Mouse (Mus musculus) right cerebral cortex, postnatal 14 days (tissue): ENCODE data around the gene Nhlrc4.

Experiments
- DNase-seq: peaks from one replicate; pipeline ENCODE4 v3.0.0; 2022

Gene Nhlrc4

GRCm38 (mm10) chr17:25957586-25958051, 12.9 kb upstream of the Nhlrc4 start:
- DNase-seq: no peak

- DNase-seq: no peak
These were observed 11.9 kb upstream of the Nhlrc4 start for GRCm38 (mm10) chr17:25956631-25957030.

DNA sequence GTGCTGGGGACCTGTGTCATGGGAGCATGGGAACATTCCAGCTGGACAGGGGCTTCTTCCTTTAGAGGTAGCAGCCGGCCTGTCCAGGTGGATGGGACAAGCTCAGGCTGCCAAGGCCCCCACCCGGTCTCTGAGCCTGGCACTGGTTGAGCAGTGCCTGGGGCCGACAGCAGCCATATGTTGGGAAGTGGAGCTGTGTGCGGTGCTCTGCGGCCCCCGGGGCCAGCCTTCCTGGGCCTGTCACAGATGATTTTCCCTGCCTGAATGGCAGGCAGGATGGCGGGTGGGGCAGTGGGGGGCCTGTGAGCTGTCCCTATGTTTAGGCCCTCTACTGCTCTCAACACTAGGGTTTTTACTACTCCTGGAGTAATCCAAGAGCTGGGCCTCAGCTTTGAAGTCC, 11.4 kb upstream of the Nhlrc4 start:
- DNase-seq: no peak

GRCm38 (mm10) chr17:25955736-25956135, 11.0 kb upstream of the Nhlrc4 start:
- DNase-seq: no peak

DNA sequence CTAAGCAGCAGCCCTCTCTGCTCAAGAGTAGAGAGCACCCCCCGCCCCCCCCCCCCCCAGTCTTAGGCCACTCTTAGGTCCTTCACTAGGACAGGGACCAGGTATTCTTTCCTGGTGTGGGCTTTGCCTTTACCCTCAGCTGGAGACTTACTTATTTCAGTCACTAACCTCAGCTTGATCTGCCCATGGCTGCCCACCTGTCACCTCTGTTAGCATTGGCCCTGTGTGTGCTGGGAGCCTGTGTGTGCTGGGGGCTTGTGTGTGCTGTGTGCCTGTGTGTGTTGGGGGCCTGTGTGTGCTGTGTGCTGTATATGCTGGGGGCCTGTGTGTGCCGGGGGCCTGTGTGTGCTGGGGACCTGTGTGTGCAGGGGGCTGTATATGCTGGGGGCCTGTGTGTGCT, 9.9 kb upstream of the Nhlrc4 start:
- DNase-seq: no peak

DNA sequence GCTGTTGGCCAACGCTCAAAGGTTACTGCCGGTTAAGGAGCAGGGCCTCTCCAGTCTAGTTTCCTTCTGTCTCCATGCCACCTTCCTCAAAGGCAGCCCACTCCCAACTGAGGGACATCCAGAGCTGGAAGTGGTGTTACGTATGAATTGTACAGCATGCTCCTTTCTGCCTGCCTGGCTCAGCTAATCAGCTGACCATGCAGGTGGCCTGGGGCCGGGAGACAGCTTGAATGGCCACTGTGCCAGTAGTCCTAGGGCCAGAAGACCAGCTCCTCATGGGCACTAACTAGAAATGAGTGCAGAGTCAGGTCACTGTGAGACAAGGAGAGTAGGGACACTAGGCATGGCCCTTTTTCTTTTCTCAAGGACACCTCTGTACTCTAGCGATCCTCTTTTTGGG, 8.4 kb upstream of the Nhlrc4 start:
- DNase-seq: no peak

GRCm38 (mm10) chr17:25951803-25952623, 7.3 kb upstream of the Nhlrc4 start, which contains the start of gene A930017K11Rik:
A930017K11Rik (minus strand) TSS chr17:25952565.
- no peak for DNase-seq

DNA sequence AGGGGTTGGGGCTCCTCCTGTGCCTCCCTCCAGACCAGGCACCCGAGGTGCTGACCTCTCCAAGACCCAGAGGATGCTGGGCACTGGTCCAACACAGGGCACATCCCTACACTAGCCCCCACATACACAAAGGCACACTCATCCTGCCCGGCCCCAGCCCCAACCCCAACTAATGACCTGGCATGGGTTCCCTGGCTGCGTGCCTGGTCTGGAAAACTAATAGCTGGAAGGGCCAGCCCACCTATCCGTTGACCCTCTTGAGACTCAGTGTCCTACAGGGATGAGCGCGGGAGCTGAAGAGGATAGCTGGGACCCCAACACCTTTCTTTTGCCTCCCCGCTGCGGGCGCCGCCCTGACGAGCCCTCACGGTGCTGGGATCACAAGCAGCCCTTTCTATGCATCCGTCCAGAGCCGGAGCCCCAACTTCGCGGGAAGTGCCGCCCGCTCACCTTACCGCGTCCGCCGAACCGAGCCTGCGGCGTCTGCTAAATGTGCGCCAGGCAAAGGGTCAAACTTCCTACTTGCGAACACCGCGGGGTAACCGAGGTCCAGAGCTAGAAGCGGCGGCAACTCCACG, 6.6 kb upstream of the Nhlrc4 start:
- no peak for DNase-seq

DNA sequence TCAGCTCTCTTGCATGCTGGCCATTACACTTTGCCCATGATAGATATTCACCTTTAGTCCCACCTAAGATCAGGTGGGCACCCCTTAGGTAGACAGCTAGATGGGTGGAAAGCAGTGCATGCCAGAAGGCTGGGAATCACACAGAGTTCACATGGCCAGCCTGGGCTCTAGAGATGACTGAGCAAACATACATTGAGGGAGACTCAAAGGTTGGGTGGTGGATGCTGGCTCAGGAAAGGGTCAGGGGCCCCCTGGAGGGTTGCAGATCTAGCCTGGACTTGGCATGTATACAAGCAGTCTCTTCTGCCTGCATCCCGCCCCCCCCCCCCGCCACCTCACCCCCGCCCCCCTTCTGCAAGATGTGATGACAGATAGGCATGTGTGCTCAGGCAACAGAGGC, 5.9 kb upstream of the Nhlrc4 start:
- DNase-seq: no peak

DNA sequence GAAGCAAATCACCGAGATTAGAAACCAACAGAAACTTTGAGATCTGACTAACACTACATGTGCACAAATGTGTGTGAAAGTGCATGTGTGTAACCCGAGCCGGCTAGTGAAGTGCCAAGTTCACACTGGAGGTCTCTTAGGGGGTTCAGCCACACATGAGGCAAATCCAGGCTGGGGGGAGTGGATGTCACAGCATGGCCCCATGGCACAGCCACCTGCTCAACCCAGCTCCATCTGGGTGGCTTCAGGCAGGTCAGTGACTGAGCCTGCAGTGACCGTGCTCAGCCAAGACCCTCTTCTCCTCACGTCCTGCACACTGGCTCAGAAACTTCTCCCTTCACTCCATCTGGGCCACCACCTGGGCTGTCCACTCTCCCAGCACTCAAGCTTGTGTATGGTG, 5.2 kb upstream of the Nhlrc4 start:
- DNase-seq: no peak

DNA sequence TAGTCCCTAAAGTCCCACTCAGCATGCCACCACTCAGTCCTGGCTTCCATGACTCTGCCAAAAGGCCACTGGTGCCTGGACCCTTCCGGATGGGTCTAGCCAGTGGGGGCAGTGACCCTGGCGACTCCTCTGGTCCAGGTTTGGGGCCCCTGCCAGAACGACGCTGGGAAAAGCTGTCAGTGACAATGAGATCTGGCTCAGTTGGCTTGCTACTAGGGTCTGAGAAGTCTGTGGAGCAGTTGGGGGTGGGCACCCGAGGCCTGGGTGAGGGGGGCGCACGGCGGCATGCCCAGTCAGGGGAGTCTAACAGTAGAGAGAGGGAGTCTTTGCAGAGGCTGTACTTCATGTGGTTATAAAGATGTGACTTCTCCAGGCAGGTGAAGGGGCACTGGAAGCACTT, 3.3 kb upstream of the Nhlrc4 start:
- DNase-seq: no peak

DNA sequence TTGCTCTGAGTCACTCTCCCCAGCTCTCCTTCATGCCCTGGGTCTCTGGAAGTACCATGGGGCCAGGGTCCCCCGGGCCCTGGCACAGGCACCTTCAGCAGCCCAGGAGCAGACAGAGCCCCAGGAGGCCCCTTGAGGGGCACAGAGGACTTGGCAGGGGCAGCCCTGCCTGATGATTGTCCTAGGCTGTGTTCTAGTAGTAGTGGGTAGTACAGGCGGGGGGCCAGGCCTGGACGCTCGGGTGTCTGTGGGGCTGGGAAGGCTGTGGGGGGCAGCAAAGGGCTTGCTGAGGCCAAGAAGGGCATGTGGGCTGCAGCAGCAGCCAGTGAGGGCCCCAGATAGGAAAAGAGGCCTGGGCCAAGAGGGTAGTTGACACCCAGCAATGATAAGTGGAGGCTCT, 2.8 kb upstream of the Nhlrc4 start:
- DNase-seq: no peak

DNA sequence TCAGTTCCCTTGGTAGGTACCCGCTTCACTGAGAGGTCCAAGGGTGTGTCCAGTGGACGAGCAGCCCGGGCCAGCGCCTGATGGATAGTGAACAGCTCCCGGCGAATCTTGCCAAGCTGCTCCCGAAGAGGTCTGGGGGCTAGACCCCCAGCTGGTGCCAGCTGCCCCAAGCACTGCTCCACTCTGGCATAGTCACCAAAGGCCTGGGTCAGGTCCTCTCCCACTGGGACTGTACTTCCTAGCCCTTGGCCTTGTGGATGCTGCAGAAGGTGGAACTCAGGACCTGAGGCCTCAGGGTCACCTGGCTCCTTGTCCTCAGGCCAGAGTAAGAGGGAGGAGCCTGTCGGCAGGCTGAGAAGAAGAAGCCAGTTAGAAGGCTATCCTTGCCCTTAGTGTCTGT, 2.1 kb upstream of the Nhlrc4 start:
- DNase-seq: no peak

DNA sequence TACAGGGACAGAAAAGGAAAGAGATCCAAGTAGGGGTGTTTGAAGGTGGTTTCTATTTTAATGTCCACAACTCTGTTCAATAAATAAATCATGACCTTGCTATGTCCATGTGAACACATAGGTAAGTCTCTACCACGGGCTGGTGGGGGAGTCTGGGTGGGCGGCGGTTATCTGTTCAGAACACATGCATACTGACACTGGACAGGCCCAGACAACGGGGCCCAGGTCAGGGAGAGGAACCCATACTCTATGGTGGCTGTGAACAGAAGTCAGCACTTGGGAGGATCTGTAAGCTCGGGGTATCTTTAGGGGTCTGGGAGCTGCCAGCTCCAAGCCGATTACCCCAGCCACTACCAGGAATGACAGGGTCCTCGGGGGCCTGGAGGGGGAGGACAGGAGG, 1.6 kb upstream of the Nhlrc4 start:
- DNase-seq: no peak

DNA sequence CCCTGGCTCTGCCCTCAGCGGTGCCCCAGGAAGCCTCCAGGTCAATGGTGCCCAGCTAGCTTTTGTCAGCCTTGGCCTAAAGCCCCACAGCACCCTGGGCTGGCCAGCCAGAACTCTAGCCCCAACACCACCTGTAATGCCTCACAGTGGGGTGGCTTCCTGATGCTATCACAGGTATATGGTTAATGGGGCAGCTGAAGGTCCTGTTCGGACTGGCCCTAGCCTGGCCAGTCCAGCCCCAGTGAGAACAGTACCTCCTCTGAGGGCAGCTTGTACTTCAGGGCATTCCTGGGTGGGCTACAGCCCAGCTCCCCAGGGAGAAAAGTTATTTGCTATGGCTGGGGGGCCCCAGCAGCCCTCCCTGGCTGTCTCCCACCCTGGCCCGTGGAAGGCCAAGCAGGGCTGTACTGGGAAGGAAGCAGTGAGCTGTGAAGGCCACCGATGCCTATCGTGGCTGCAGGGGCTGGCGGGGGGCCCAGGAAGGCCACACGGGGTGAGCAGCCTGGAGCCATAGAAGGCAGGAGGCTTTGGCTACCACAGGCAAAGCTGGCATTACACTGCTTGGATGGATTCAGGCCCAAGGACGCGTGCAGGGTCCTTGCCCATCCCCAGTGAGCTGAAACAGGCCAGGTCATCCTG, 875 bp upstream of the Nhlrc4 start:
- DNase-seq: no peak

DNA sequence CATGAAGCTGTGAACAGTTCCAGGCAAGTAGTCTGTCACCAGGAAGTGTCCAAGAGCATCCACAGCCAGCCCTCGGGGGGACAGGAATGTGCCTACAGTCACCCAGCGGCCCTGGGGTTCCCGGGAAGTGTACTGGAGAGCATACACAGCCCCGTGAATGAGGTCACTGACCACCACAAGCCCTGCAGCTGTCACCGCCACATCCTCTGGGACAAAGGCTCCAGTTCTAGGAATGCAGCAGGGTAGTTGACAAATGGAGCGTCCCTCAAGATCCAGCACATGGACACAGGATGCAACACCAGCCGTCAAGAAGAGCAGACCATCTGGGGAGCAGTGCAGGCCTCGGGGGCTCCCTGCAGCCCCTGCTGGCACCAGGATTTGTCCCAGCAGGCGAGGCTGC, 992 bp downstream of the Nhlrc4 start:
- no peak for DNase-seq

DNA sequence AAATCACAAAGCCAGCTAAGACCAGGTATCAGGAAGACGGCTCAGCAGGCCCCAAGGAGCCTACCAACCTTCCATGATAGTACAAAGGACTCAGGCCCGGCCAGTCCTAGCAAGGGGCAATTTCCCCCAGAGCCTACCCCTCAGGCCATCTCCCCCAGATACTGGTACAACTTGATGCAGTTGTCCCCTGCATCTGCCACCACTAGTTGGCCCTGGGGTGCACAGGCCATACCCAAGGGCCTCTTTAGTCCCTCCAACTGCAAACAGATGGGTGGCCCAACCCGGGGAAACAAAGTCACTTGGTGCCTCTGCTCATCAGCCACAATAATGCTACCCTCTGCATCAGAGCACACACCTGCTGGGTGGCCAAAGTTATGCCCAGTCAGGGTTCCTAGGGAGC, 1.5 kb downstream of the Nhlrc4 start:
- DNase-seq: no peak

GRCm38 (mm10) chr17:25942597-25943151, 2.1 kb downstream of the Nhlrc4 start:
- DNase-seq: no peak

- peak; percentile 79 for DNase-seq
These were observed 3.1 kb downstream of the Nhlrc4 start for GRCm38 (mm10) chr17:25941511-25942241.

GRCm38 (mm10) chr17:25934526-25934925, 10.2 kb downstream of the Nhlrc4 start:
- DNase-seq: no peak

- no peak for DNase-seq
These were observed 19.4 kb downstream of the Nhlrc4 start for GRCm38 (mm10) chr17:25925348-25925747.

DNA sequence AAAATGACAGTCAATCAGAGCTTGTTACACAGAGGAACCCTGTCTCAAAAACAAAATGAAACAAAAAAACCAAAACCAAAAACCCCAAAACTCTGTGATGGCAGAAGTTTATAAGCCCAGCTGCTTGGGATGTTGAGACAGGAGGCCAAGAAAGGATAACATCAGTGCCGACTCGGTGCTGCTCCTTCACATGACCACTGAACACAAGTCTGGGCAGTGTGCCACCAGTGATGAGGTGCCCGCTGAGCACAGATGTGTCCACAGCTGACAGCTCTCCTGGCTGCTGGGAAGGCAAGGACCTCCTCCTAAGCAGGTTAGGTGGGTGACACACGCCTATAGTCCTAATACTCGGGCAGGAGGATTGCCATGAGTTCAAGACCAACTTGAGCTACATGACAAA, 22.6 kb downstream of the Nhlrc4 start:
- peak; percentile 26 for DNase-seq
